Mouse (Mus musculus): ENCODE data around the gene Thsd4. TPM values are rescaled to one million over a fixed set of nuclear protein-coding genes. Genes with fewer than 3 reads are reported as not detected.
"Not testable (repeated sequence)": the region's sequence is repeated elsewhere in the genome, so short reads cannot be mapped to it uniquely, and the experiment has no call there.

The Thsd4 gene
- polyA plus RNA-seq, 1 experiment from 2014 or later: 19.9 TPM

- no peaks in the 10 kb centered on the region for H3K4me1 ChIP-seq (replicated peaks; ENCODE audit: insufficient read depth, low read length)
- H3K9ac ChIP-seq (ENCODE audit: low read depth, low read length): no peak overlapping the region
- 16% methylated on average over 12 of the region's 12 CpGs for WGBS
- ATAC-seq (replicated peaks; ENCODE audit: low FRiP score, low read depth) (no peak), DNase-seq (ENCODE audit: low spot score) (peak; percentile 64)
- H3K4me3 ChIP-seq (replicated peaks; ENCODE audit: low read depth, low read length): no peak overlapping the region
- no peaks in the 10 kb centered on the region for H3K36me3 ChIP-seq (ENCODE audit: insufficient read depth, low read length)
- no peak overlapping the region for H3K4me2 ChIP-seq (ENCODE audit: low read length)
- H3K27me3 ChIP-seq (ENCODE audit: insufficient read depth, low read length): no peaks in the 10 kb centered on the region
- peak overlapping the region; percentile 51 for H3K27ac ChIP-seq
- no peaks in the 10 kb centered on the region for H3K9me3 ChIP-seq (replicated peaks; ENCODE audit: low read length)
- TF ChIP-seq CTCF (IDR thresholded peaks at IDR 0.05; ENCODE audit: low read depth): peak; percentile 71
Observed at GRCm38 (mm10) chr9:60275410-60276159, 246.3 kb downstream of the Thsd4 start.

GRCm38 (mm10) chr9:60274503-60274902 is 247.3 kb downstream of the Thsd4 start:
- no peaks in the 10 kb centered on the region for H3K4me1 ChIP-seq (replicated peaks; ENCODE audit: insufficient read depth, low read length)
- DNase-seq (ENCODE audit: low spot score) (no peak), ATAC-seq (replicated peaks; ENCODE audit: low FRiP score, low read depth) (no peak)
- 36% methylated on average over 4 of the region's 4 CpGs for WGBS
- H3K27me3 ChIP-seq (ENCODE audit: insufficient read depth, low read length): no peaks in the 10 kb centered on the region
- H3K9me3 ChIP-seq (replicated peaks; ENCODE audit: low read length): no peaks in the 10 kb centered on the region
- TF ChIP-seq CTCF (IDR thresholded peaks at IDR 0.05; ENCODE audit: low read depth): no peak
- no peak overlapping the region for H3K4me2 ChIP-seq (ENCODE audit: low read length)
- H3K27ac ChIP-seq: no peak overlapping the region
- no peaks in the 10 kb centered on the region for H3K36me3 ChIP-seq (ENCODE audit: insufficient read depth, low read length)
- H3K4me3 ChIP-seq (replicated peaks; ENCODE audit: low read depth, low read length): no peak overlapping the region
- H3K9ac ChIP-seq (ENCODE audit: low read depth, low read length): no peak overlapping the region

GRCm38 (mm10) chr9:60272345-60272744 is 249.5 kb downstream of the Thsd4 start:
- not testable (repeated sequence) for H3K4me2 ChIP-seq (ENCODE audit: low read length); DNase-seq (ENCODE audit: low spot score); H3K4me1 ChIP-seq (replicated peaks; ENCODE audit: insufficient read depth, low read length); H3K27ac ChIP-seq; H3K9me3 ChIP-seq (replicated peaks; ENCODE audit: low read length); H3K4me3 ChIP-seq (replicated peaks; ENCODE audit: low read depth, low read length); H3K9ac ChIP-seq (ENCODE audit: low read depth, low read length); H3K36me3 ChIP-seq (ENCODE audit: insufficient read depth, low read length); ATAC-seq (replicated peaks; ENCODE audit: low FRiP score, low read depth); H3K27me3 ChIP-seq (ENCODE audit: insufficient read depth, low read length)
- WGBS: 76% methylated on average over 8 of the region's 8 CpGs

GRCm38 (mm10) chr9:60271940-60272339 is 249.9 kb downstream of the Thsd4 start:
- Histone ChIP-seq H3K27ac (no peak overlapping the region), H3K4me3 (replicated peaks; ENCODE audit: low read depth, low read length) (no peak overlapping the region), H3K4me1 (replicated peaks; ENCODE audit: insufficient read depth, low read length) (no peaks in the 10 kb centered on the region), H3K36me3 (ENCODE audit: insufficient read depth, low read length) (no peaks in the 10 kb centered on the region), H3K9ac (ENCODE audit: low read depth, low read length) (no peak overlapping the region), H3K9me3 (replicated peaks; ENCODE audit: low read length) (no peaks in the 10 kb centered on the region), H3K4me2 (ENCODE audit: low read length) (no peak overlapping the region), H3K27me3 (ENCODE audit: insufficient read depth, low read length) (no peaks in the 10 kb centered on the region)
- ATAC-seq (replicated peaks; ENCODE audit: low FRiP score, low read depth) (no peak), DNase-seq (ENCODE audit: low spot score) (peak; percentile 34)
- no peak for TF ChIP-seq CTCF (IDR thresholded peaks at IDR 0.05; ENCODE audit: low read depth)
- WGBS: 90% methylated on average over 2 of the region's 2 CpGs

GRCm38 (mm10) chr9:60269807-60270206 is 252.0 kb downstream of the Thsd4 start:
- ATAC-seq (replicated peaks; ENCODE audit: low FRiP score, low read depth): no peak
- TF ChIP-seq CTCF (IDR thresholded peaks at IDR 0.05; ENCODE audit: low read depth): no peak

GRCm38 (mm10) chr9:60267273-60267626 is 254.6 kb downstream of the Thsd4 start:
- no peaks in the 10 kb centered on the region for H3K27me3 ChIP-seq (ENCODE audit: insufficient read depth, low read length)
- H3K4me3 ChIP-seq (replicated peaks; ENCODE audit: low read depth, low read length): no peak overlapping the region
- TF ChIP-seq CTCF (IDR thresholded peaks at IDR 0.05; ENCODE audit: low read depth): no peak
- DNase-seq (ENCODE audit: low spot score): no peak
- 69% methylated on average over 5 of the region's 5 CpGs for WGBS
- H3K4me2 ChIP-seq (ENCODE audit: low read length): no peak overlapping the region
- no peak overlapping the region for H3K27ac ChIP-seq
- ATAC-seq (replicated peaks; ENCODE audit: low FRiP score, low read depth): no peak
- no peaks in the 10 kb centered on the region for H3K4me1 ChIP-seq (replicated peaks; ENCODE audit: insufficient read depth, low read length)
- H3K9ac ChIP-seq (ENCODE audit: low read depth, low read length): no peak overlapping the region
- no peaks in the 10 kb centered on the region for H3K9me3 ChIP-seq (replicated peaks; ENCODE audit: low read length)
- H3K36me3 ChIP-seq (ENCODE audit: insufficient read depth, low read length): no peaks in the 10 kb centered on the region

More at GRCm38 (mm10) chr9:60269807-60270206, 252.0 kb downstream of the Thsd4 start:
- H3K36me3 ChIP-seq (ENCODE audit: insufficient read depth, low read length): no peaks in the 10 kb centered on the region
- H3K27ac ChIP-seq: no peak overlapping the region
- no peak overlapping the region for H3K4me2 ChIP-seq (ENCODE audit: low read length)
- H3K9me3 ChIP-seq (replicated peaks; ENCODE audit: low read length): no peaks in the 10 kb centered on the region
- H3K4me1 ChIP-seq (replicated peaks; ENCODE audit: insufficient read depth, low read length): no peaks in the 10 kb centered on the region
- H3K4me3 ChIP-seq (replicated peaks; ENCODE audit: low read depth, low read length): no peak overlapping the region
- no peaks in the 10 kb centered on the region for H3K27me3 ChIP-seq (ENCODE audit: insufficient read depth, low read length)
- WGBS: 85% methylated on average over 5 of the region's 5 CpGs
- no peak for DNase-seq (ENCODE audit: low spot score)
- no peak overlapping the region for H3K9ac ChIP-seq (ENCODE audit: low read depth, low read length)

All from kidney, postnatal 0 days (tissue).